Mouse (Mus musculus) forelimb bud, embryonic 11.5 days (tissue): ENCODE measurements around the gene Fbxw25.
"Not testable (repeated sequence)": the region's sequence is repeated elsewhere in the genome, so short reads cannot be mapped to it uniquely, and the experiment has no call there.

Experiments
- DNase-seq: peaks from one replicate; pipeline ENCODE4 v3.0.0-alpha.2; 2012; ENCODE audit warnings: low read depth, low spot score

Fbxw25 gene

GRCm38 (mm10) chr9:109664552-109664951 is at the start of gene Fbxw25:
Gene Fbxw25, minus strand, starts transcription at chr9:109664652.
- DNase-seq, result not testable (repeated sequence)

GRCm38 (mm10) chr9:109702600-109702999 is 38.1 kb upstream of the Fbxw25 start, which contains the start of gene Fbxw18:
Gene Fbxw18, minus strand, starts transcription at chr9:109702700.
- DNase-seq, result not testable (repeated sequence)

DNA sequence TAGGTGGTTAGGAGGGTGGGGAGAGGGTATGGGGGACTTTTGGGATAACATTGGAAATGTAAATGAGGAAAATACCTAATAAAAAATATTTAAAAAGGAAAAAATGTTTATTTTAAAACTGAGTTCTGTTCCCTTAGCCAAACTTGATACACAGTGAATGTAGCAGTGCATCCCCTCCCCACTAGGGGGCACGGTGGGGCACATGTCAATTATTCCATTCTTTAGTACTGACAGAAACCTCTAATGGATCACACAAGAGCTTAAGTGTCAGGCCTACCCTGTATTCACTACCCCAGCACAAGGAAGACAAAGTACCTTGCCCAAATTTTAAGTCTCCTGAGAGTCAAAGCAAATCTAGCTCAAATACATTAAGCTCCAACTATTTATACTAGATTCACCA is 20.8 kb upstream of the Fbxw25 start:
- DNase-seq, result peak; percentile 7

GRCm38 (mm10) chr9:109625957-109626356 is 38.5 kb downstream of the Fbxw25 start, which contains the start of gene Fbxw24:
Gene Fbxw24, minus strand, starts transcription at chr9:109626057.
- DNase-seq, result not testable (repeated sequence)

GRCm38 (mm10) chr9:109606837-109607236 is 57.6 kb downstream of the Fbxw25 start:
- DNase-seq, result peak; percentile 2

- not testable (repeated sequence) for DNase-seq
Measured at GRCm38 (mm10) chr9:109602128-109602527, 62.3 kb downstream of the Fbxw25 start.

GRCm38 (mm10) chr9:109597226-109597625 is 67.2 kb downstream of the Fbxw25 start:
- no peak for DNase-seq
